Mouse (Mus musculus) hindbrain, embryonic 15.5 days (tissue): ENCODE results near the gene Duox1. TPM values are rescaled to one million over a fixed set of nuclear protein-coding genes. Genes with fewer than 3 reads are reported as not detected.

Source experiments
- ATAC-seq: fragments of 200-750 bp; cut with Nextera tagmentation; 2 replicates; pipeline ENCODE4 v1.8.0; 2017; ENCODE audit warnings: low read depth, moderate number of reproducible peaks, moderate TSS enrichment; ENCODE audit not compliant: low FRiP score
- H3K27ac ChIP-seq: fragments of 300-500 bp; sonication (generic); replicated peaks from 2 replicates; pipeline ENCODE4 v1.5.1; 2015; ENCODE audit warnings: mild to moderate bottlenecking, inconsistent platforms
- H3K27me3 ChIP-seq: fragments of 300-500 bp; sonication (generic); 2 replicates; pipeline ENCODE4 v1.6.1; 2015; ENCODE audit warnings: control low read depth, inconsistent platforms
- H3K36me3 ChIP-seq: fragments of 300-500 bp; sonication (generic); 2 replicates; pipeline ENCODE4 v1.6.1; 2015; ENCODE audit warnings: control low read depth, inconsistent platforms
- H3K4me1 ChIP-seq: fragments of 300-500 bp; sonication (generic); replicated peaks from 2 replicates; pipeline ENCODE4 v1.6.1; 2015; ENCODE audit warnings: control low read depth, inconsistent platforms
- H3K4me2 ChIP-seq: fragments of 300-500 bp; sonication (generic); 2 replicates; pipeline ENCODE4 v1.6.1; 2015; ENCODE audit warnings: moderate library complexity, mild to moderate bottlenecking, inconsistent platforms
- H3K4me3 ChIP-seq: fragments of 300-500 bp; sonication (generic); 2 replicates; pipeline ENCODE4 v1.5.1; 2015; ENCODE audit warnings: mild to moderate bottlenecking, inconsistent platforms
- H3K9ac ChIP-seq: fragments of 300-500 bp; sonication (generic); 2 replicates; pipeline ENCODE4 v1.6.1; 2015; ENCODE audit warnings: inconsistent platforms
- H3K9me3 ChIP-seq: fragments of 300-500 bp; sonication (generic); 2 replicates; pipeline ENCODE4 v1.6.1; 2016; ENCODE audit warnings: control low read depth, inconsistent platforms
- WGBS: fragments of 180-500 bp; shearing (Covaris S2); methylation state at CpG from one replicate; pipeline ENCODE4 v1.1.7; 2015; 5-methylcytosine and 5-hydroxymethylcytosine counted together
- polyA plus RNA-seq: library from polyadenylated mRNA; unstranded; fragments of >200 nt; fragmentation: Nextera tagmentation; extraction: Ambion mirVana; gene quantifications from 2 replicates; pipeline ENCODE4 v1.2.1, GENCODE M21; 2015

Gene Duox1
- polyA plus RNA-seq, result 0.14 and 0.16 TPM in 2 replicates

DNA sequence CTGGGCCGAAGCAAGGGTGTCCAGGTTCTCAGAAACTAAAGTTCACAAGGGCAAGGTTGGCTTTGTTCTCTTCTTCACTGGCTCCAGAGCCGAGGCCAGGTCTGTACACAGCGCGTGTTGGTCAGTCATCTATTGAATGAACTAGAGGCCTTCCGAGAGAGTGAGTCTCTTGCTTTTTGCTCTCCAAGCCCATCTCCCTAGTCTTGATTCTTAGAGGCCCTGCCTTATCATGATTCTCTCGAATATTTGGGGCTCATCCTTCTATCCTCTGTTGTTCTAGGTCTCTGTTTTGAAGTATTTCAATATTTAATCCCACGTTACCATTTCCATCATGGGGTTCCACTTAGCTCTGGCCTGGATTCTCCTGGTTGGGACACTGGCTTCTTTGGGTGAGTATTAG is at the start of gene Duox1:
Gene Duox1, plus strand, starts transcription at position 301 of the 400 bp plus-strand sequence.
- no peak within 1 kb of the TSS for H3K9ac ChIP-seq
- 90% methylated on average over 7 of the region's 7 CpGs for WGBS

DNA sequence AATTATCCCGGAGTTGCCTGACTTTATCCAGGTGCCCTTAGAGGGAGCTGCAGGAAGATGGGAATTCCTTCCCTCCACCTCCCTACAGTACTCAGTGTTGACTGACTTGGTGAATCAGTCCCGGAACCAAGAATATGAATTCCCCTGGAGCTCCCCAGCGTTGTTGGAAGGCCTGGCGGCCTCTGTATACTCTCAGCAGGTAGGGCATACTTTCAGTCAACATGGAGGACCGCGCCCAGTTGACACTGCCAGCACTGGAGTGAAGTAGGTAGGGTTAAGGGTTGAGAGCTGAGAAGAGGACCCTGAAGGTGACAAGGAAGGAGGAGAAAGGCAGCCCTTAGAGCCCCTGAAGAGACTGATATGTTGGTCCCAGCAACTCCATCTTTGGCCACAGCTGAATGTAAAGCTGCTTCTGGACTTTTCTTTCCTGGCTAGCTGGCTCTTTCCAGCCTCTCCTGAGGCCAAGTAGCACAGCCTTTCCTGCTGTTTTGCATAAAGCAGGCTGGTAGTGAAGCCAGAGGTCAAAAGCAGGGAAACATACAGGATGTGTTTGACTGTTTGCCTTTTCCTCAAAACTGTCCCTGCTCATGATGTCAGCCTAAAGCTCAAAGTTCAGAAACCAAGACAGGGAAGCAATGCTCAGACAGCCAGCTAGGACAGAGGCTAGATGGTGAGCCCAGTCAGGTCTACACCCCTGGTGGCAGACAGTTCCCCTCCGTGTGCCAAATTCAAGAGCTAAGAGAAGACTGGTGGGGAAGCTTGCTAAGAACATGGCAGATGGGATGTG is 48.9 kb upstream of the Duox1 start:
- no peaks in the 10 kb centered on the region for H3K27me3 ChIP-seq
- no peak overlapping the region for H3K9ac ChIP-seq
- no peak overlapping the region for H3K27ac ChIP-seq
- no peak for ATAC-seq
- no peak overlapping the region for H3K4me3 ChIP-seq
- H3K36me3 ChIP-seq, result no peaks in the 10 kb centered on the region
- WGBS, result 89% methylated on average over 7 of the region's 7 CpGs
- peaks cover 8% of the 10 kb centered on the region for H3K4me1 ChIP-seq
- H3K4me2 ChIP-seq, result no peak overlapping the region
- H3K9me3 ChIP-seq, result no peaks in the 10 kb centered on the region

More for the DNA sequence above, at the start of gene Duox1:
- H3K36me3 ChIP-seq, result no peaks in the 10 kb centered on the region
- H3K4me2 ChIP-seq, result no peak within 1 kb of the TSS
- no peak within 1 kb of the TSS for H3K4me3 ChIP-seq
- H3K9me3 ChIP-seq, result no peaks in the 10 kb centered on the region
- H3K4me1 ChIP-seq, result peaks cover 11% of the 10 kb centered on the region; the same call in 1 of the 2 replicates
- H3K27me3 ChIP-seq, result peaks cover 22% of the 10 kb centered on the region
- no peak within 1 kb of the TSS for H3K27ac ChIP-seq
- ATAC-seq, result no peak

DNA sequence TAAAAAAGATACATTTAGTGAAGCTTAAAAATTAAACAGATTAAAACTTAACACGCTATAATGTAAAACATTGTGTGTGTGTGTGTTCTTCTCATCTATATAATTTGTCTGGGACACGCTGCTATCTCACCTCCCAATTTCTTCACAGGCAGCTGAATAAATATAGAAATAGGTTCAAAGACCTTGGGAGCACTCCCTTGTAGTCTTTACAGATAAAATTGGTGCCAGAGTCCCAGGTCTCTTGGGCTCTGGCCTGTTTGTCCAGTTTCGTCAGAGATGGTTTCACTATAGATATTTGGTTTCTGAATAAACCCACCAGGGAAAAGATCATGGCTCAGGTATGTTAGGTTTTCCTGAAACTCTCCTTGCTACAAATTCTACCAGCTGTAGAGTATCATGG is 36.7 kb upstream of the Duox1 start:
- 94% methylated on average over 3 of the region's 3 CpGs for WGBS
- Histone ChIP-seq H3K4me1 (no peaks in the 10 kb centered on the region), H3K27ac (no peak overlapping the region), H3K4me2 (no peak overlapping the region), H3K4me3 (no peak overlapping the region), H3K27me3 (no peaks in the 10 kb centered on the region), H3K9ac (no peak overlapping the region), H3K9me3 (no peaks in the 10 kb centered on the region), H3K36me3 (no peaks in the 10 kb centered on the region)
- ATAC-seq, result no peak

DNA sequence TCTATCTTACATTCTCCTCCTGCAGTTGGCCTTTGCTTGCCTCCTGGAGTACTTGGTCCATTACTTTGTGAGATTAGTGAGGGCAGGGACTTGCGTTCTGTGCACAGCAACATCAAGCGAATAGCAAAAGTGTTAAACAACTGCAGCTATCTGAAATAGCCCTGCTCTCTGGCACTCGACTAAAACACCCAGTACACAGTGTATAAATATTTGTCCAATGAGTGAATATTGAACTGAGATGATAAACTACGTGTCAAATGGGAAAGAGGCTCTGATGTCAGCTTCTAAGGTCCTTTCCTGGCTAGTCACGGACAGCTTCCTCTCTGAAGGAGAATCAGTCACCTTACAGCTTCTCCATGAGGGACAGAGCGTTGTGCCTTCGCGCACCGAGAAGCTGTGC is 31.4 kb upstream of the Duox1 start:
- ATAC-seq, result no peak

DNA sequence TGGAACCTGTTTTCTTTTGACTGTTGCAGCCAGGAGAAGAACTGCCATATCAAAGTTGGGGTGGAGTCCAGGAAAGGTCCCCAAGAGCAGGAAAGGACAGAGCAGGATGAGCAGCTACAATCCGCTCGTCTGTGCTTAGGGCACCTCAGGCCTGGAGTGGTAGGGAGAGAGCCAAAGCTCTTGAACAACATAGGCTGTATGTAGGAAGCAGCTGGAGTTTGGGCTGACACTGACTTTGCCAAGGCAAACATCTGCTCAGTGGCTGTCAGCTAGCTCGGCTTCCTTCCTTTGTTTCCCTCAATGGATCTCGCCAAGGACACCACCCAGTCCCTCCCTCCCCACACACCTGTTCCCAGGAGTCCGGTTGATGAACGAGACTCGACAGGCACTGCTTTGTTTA is 29.3 kb upstream of the Duox1 start:
- no peaks in the 10 kb centered on the region for H3K27me3 ChIP-seq
- H3K4me2 ChIP-seq, result no peak overlapping the region
- H3K27ac ChIP-seq, result no peak overlapping the region
- no peak overlapping the region for H3K4me3 ChIP-seq
- ATAC-seq, result no peak
- H3K36me3 ChIP-seq, result no peaks in the 10 kb centered on the region
- 48% methylated on average over 7 of the region's 7 CpGs for WGBS
- H3K4me1 ChIP-seq, result no peaks in the 10 kb centered on the region
- no peaks in the 10 kb centered on the region for H3K9me3 ChIP-seq
- no peak overlapping the region for H3K9ac ChIP-seq

More for the DNA sequence above, 31.4 kb upstream of the Duox1 start:
- no peak overlapping the region for H3K27ac ChIP-seq
- no peaks in the 10 kb centered on the region for H3K36me3 ChIP-seq
- no peak overlapping the region for H3K9ac ChIP-seq
- 85% methylated on average over 9 of the region's 9 CpGs for WGBS
- H3K4me2 ChIP-seq, result no peak overlapping the region
- H3K27me3 ChIP-seq, result no peaks in the 10 kb centered on the region
- no peak overlapping the region for H3K4me3 ChIP-seq
- H3K4me1 ChIP-seq, result no peaks in the 10 kb centered on the region
- H3K9me3 ChIP-seq, result no peaks in the 10 kb centered on the region

DNA sequence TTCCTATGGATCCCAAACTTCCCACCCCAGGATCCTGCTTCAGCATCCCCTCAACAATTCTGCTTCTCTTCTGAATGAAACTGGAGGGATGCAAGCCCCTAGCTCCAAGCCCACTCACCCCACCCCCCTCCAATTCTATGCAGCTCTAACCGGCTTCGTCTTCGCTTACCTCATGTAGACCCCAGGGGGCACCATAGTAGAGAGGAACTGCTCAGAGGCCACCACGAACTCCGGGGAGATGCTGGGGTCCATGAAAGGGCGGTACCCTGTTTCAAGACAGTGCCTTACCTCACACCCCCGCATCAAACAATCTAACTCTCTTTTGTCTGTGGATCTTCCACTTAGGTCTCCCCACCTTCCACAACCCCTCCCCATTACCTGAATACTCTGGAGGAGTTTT is 20.6 kb upstream of the Duox1 start:
- WGBS, result 9% methylated on average over 7 of the region's 7 CpGs
- Histone ChIP-seq H3K9ac (no peak overlapping the region), H3K4me1 (peaks cover 28% of the 10 kb centered on the region), H3K27ac (no peak overlapping the region), H3K4me2 (no peak overlapping the region), H3K27me3 (peaks cover 58% of the 10 kb centered on the region), H3K9me3 (no peaks in the 10 kb centered on the region), H3K36me3 (no peaks in the 10 kb centered on the region), H3K4me3 (no peak overlapping the region)
- no peak; the same call in 1 of the 2 replicates for ATAC-seq

DNA sequence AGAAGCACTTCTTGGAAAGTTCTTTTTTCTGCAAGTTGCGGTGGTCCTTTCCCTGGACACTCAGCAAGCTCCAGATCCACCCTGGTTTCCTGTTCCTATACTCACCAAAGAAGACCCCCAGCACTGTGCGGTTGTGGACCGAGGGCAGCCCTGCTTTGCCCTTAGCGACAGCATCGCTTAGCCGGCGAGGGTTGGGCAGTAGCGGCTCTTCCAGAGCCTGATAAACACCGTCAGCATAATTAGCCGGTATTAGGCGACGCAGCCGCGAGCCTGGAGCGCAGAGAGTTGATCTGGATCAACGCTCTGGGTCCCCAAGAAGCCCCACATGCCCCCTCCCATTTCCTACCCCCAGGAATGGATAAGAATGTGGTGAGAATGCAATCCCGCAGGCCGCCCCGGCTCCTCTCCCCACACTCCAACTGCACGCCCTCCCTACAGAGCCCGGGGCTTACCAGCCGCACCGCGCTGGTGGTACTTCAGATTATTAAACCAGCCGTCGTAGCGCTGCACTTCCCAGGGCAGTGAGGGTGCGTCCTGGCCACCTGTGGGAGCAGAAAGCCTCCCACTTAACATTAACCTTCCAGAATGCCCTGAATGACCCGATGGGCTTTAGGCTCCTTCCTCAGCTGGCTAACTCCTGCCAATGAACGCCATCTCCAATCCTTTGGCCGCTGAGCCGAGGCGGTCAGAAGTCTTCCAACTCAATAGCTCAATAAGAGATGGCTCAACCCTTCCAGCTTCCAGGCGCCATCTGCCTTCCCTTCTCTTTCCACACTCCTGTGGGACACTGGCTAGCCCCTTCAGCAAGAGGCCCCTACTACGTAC is 18.0 kb upstream of the Duox1 start:
- Histone ChIP-seq H3K36me3 (no peaks in the 10 kb centered on the region), H3K4me3 (peak overlapping the region; percentile 28), H3K27ac (no peak overlapping the region), H3K9ac (no peak overlapping the region), H3K4me1 (peaks cover 49% of the 10 kb centered on the region), H3K9me3 (no peaks in the 10 kb centered on the region), H3K4me2 (peak overlapping the region; percentile 52), H3K27me3 (peaks cover 75% of the 10 kb centered on the region)
- 2% methylated on average over 35 of the region's 35 CpGs for WGBS
- no peak for ATAC-seq

DNA sequence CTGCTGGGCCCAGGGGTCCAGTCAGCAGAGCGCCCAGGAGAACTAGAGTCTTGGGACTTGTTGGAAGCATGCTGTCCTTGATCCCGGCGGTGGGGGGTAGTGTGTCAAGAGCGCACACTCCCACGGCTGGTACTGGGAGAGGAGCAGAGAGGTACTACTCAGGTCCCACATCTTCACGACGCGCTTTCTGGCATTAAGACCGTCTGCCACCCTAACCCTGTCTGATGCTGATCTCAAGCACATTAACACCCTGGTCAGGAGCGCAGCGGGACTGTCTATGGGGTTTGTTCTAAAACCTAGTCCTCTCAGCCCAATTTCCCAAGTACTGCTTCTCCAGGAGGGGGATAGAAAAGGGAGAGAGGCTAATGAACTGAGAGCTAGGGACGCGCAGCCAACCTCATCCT is 17.4 kb upstream of the Duox1 start, which contains the start of gene Duox2:
Gene Duox2, minus strand, starts transcription at position 354 of the 404 bp plus-strand sequence.
- 3% methylated on average over 13 of the region's 13 CpGs for whole genome bisulfite sequencing
- H3K9me3 ChIP-seq, result no peaks in the 10 kb centered on the region
- H3K36me3 ChIP-seq, result no peaks in the 10 kb centered on the region
- H3K4me1 ChIP-seq, result peaks cover 49% of the 10 kb centered on the region
- H3K4me2 ChIP-seq, result peak within 1 kb of the TSS; percentile 52
- no peak for ATAC-seq
- H3K27me3 ChIP-seq, result peaks cover 80% of the 10 kb centered on the region
- H3K4me3 ChIP-seq, result peak within 1 kb of the TSS; percentile 28
- no peak within 1 kb of the TSS for H3K27ac ChIP-seq
- peak within 1 kb of the TSS; percentile 2 for H3K9ac ChIP-seq

DNA sequence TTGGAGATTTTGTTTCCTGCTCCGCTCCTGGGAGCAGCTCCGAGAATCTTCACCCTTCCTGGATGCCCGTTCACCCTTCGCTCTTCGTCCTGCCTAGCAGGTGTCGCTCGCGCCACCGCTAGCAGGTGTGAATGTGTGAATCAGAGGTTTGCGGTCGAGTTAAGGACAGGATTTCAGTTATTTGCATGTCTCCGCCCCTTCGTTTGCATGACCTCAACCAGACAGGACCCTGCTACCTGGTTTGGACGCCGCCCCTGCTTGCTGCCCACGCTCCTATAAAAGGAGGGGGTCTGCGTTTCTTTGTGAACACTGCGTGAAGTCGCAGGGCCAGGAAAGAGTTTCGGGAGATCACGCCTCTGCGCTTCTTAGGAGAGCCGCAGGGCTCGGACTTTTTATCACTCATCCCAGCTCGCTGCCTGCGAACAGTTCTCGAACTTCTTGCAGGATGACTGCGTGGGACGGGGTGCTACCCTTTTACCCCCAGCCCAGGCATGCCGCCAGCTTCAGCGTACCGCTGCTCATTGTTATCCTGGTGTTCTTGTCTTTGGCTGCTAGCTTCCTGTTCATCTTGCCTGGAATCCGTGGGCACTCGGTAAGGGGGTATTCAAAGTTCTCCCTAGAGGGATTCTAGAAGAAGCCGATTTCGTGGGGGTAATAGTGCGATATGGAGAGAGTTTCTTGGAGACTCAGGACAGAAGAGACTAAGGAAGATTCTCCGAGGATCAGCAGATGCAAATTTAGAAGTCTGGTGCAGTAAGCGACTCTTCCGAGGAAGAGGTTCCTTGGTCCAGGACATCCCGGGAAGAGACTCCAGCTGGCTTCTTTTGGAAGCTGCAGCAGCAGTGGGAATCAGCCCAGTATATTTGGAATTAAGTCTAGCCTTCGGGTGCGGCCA is 16.6 kb upstream of the Duox1 start, which contains the start of gene Duoxa2:
Gene Duoxa2, plus strand, starts transcription at position 305 of the 895 bp plus-strand sequence.
- no peaks in the 10 kb centered on the region for H3K9me3 ChIP-seq
- peak within 1 kb of the TSS; percentile 52 for H3K4me2 ChIP-seq
- H3K4me3 ChIP-seq, result peak within 1 kb of the TSS; percentile 28
- H3K27me3 ChIP-seq, result peaks cover 78% of the 10 kb centered on the region
- peaks cover 49% of the 10 kb centered on the region for H3K4me1 ChIP-seq
- no peaks in the 10 kb centered on the region for H3K36me3 ChIP-seq
- no peak for ATAC-seq
- peak within 1 kb of the TSS; percentile 2 for H3K9ac ChIP-seq
- 1% methylated on average over 43 of the region's 43 CpGs for WGBS
- H3K27ac ChIP-seq, result no peak within 1 kb of the TSS

DNA sequence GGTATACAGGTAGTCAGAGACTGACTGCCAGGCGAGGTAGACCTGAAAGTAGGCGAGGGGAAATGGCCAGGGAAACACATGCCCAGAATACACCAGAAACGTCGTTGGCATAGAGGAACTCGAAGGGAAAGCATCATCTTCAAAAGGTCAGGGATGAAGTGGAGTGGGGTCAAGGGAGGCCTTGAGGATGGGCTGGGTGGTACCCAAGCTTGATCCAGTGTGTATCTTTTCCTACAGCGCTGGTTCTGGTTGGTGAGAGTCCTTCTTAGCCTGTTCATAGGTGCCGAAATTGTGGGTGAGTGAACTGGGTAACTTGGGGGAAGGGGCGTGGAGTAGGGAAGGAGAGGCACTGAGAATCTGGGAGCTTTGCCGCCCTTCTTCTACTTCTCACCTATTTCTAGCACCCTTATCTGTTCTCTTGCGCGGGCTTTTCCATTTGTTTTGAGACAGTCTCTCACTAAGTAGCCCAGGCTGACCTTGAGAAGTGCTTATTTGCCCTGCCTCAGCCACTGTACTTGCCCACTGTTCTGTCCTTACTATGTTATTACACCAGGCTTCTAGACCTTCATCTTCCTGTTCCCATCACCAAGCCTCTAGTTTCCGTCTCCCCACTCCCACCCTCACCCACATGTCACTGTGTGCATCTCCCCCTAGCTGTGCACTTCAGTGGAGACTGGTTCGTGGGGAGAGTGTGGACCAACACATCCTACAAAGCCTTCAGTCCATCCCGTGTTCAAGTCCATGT is 15.4 kb upstream of the Duox1 start:
- no peak for ATAC-seq
- peaks cover 76% of the 10 kb centered on the region for H3K27me3 ChIP-seq
- no peak overlapping the region for H3K27ac ChIP-seq
- no peak overlapping the region for H3K9ac ChIP-seq
- no peaks in the 10 kb centered on the region for H3K9me3 ChIP-seq
- no peaks in the 10 kb centered on the region for H3K36me3 ChIP-seq
- no peak overlapping the region for H3K4me2 ChIP-seq
- 8% methylated on average over 14 of the region's 14 CpGs for WGBS
- H3K4me3 ChIP-seq, result no peak overlapping the region
- peaks cover 49% of the 10 kb centered on the region for H3K4me1 ChIP-seq

DNA sequence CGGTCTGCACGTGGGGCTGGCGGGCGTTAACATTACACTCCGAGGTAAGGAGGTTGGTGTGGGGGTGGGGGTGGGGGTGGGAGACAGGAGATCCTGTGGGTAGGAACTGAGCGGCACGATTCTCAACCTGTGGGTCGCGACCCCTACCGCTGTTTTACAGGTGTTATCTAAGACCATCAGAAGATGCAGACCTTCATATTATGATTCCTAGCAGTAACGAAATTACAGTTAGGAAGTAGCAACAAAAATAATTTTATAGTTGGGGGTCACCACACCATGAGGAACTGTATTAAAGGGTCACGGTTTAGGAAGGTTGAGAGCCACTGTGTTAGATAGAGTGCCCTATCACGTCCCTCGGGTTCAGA is 14.8 kb upstream of the Duox1 start:
- H3K4me3 ChIP-seq, result peak overlapping the region; percentile 38
- H3K9ac ChIP-seq, result no peak overlapping the region
- H3K9me3 ChIP-seq, result no peaks in the 10 kb centered on the region
- no peaks in the 10 kb centered on the region for H3K36me3 ChIP-seq
- WGBS, result 6% methylated on average over 14 of the region's 14 CpGs
- no peak for ATAC-seq
- no peak overlapping the region for H3K27ac ChIP-seq
- peaks cover 49% of the 10 kb centered on the region for H3K4me1 ChIP-seq
- peaks cover 71% of the 10 kb centered on the region for H3K27me3 ChIP-seq
- peak overlapping the region; percentile 88 for H3K4me2 ChIP-seq
